Mouse (Mus musculus): ENCODE data around the gene Krt14.
"Not testable (repeated sequence)": the region's sequence is repeated elsewhere in the genome, so short reads cannot be mapped to it uniquely, and the experiment has no call there.

Krt14 gene

GRCm38 (mm10) chr11:100207498-100207897 lies at the start of gene Krt14:
Gene Krt14 (minus strand): TSS chr11:100207548.
- no peak for DNase-seq (ENCODE audit: low spot score)

- no peak for DNase-seq (ENCODE audit: low spot score)
These were observed 48.2 kb upstream of the Krt14 start for GRCm38 (mm10) chr11:100255514-100255913.

GRCm38 (mm10) chr11:100254360-100255090 lies 47.2 kb upstream of the Krt14 start:
- DNase-seq (ENCODE audit: low spot score), result no peak

DNA sequence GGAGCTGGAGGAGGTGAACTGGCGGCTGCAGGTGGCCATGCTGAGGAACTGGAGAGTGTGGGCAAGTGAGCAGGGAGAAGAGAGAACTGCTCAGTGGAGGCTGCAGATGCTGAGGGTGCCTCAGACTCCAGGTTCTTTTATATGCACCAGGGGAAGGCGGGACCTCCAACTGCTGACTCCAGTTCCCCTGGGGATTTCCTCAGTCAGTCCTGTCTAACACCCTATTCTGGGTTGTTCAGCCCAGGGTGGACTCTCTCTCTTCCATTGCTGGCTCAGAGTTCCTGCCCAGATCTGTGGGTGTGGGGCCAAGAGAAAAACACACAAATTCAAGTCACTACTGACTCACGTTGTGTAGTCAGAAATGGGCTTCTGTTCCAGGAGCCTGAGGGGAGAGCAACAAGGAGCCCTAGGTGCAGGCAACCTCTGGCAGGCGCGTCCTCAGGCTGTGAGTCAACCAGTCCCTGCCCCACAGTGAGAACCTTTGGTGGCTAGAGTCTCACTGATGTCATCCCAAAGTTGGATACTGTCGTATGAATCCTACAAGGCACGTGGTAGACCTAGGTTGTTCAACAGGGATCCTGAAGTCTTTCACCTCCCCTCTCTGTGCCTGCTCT lies 41.6 kb upstream of the Krt14 start, which contains the start of gene Krt16:
Krt16 (minus strand) TSS at position 51 of the 614 bp plus-strand sequence.
- DNase-seq (ENCODE audit: low spot score), result no peak

DNA sequence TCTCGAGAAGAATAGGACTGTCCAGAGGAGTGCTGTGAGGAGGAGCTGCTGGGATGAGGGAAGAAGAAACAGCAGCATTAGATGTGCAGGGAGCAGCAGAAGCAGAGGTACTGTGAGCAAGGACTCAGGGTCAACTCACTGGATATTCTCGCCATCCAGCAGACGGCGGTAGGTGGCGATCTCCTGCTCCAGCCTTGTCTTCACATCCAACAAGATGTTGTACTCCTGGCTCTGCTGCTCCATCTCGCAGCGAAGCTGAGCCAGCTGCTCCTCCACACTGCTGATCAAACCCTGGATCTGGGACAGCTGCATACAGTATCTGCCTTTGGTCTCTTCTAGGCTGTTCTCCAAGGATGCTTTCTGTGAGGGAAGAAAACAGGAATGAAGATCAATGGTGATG lies 39.1 kb upstream of the Krt14 start:
- DNase-seq (ENCODE audit: low spot score), result not testable (repeated sequence)

DNA sequence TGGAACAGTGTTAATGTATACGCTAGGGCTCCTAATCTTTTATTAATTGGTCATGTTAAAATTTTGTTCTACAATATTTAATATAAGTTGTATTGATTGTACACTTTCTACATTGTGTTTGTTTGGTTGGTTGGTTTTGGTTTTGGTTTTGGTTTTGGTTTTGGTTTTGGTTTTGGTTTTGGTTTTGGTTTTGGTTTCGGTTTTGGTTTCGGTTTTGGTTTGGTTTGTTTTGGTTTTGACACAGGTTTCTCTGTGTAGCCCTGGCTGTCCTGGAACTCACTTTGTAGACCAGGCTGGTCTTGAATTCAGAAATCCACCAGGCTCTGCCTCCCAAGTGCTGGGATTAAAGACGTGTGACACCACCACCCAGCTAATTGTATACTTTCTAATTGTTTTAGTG lies 32.9 kb upstream of the Krt14 start:
- not testable (repeated sequence) for DNase-seq (ENCODE audit: low spot score)

DNA sequence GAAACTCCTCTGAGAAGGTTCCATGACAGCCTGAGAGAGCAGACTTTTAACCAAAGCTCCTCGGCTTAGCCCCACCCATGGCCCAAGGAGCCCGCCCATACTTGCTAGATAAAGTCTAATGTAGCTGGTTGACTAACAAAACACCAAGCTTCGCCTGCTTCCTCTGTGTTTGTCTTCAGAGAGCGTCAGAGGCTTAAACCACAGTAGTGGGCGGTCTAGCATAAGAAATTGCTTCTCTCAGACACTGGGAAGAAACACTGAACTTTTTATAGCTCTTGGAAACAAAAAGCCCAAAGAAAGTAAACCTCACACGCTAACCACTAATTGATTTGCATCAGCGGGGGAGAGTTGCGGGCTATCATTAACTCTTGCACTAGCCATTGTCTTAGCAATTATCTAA lies 14.4 kb upstream of the Krt14 start:
- no peak for DNase-seq (ENCODE audit: low spot score)

DNA sequence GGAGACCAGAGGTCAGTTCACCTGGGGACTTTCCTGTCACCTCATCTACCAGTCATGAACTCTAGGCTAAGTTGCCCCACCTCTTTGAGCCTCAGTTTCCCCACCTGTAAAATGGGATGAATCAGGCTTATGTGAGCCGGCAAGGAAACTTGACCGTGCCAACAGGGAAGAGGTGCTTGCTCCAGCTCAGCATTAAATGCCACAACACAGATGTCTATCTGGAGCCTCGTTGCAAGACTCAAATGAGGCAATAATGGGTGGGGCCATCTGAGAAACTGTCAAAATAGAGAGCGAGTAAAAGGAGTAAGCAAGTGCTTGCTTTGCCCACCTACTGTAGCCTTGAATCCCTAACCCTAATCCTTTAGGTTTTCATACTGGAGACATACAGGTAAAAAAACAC lies 12.0 kb upstream of the Krt14 start:
- DNase-seq (ENCODE audit: low spot score), result no peak

- DNase-seq (ENCODE audit: low spot score), result no peak
These were observed 1.2 kb upstream of the Krt14 start for GRCm38 (mm10) chr11:100208542-100208941.

- peak; percentile 54 for DNase-seq (ENCODE audit: low spot score)
These were observed 3.9 kb downstream of the Krt14 start for GRCm38 (mm10) chr11:100203448-100203847.

DNA sequence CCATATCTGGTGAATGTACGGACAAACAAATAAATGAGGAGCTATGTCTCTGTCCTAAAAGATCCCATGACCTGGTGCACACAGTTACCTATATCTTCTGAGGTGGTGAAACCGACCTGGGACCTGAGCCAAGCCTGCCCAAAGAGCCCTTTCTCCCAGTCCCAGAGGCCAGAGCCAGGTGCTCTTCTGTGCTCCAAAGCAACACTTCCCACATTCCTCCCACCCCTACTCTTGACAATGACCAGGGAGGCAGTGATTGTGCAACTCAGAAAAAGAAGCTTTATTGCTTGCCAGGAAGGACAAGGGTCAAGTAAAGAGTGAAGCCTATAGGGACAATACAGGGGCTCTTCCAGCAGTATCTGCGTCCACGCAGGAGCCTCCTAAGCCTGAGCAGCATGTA lies 4.4 kb downstream of the Krt14 start:
- DNase-seq (ENCODE audit: low spot score), result no peak

DNA sequence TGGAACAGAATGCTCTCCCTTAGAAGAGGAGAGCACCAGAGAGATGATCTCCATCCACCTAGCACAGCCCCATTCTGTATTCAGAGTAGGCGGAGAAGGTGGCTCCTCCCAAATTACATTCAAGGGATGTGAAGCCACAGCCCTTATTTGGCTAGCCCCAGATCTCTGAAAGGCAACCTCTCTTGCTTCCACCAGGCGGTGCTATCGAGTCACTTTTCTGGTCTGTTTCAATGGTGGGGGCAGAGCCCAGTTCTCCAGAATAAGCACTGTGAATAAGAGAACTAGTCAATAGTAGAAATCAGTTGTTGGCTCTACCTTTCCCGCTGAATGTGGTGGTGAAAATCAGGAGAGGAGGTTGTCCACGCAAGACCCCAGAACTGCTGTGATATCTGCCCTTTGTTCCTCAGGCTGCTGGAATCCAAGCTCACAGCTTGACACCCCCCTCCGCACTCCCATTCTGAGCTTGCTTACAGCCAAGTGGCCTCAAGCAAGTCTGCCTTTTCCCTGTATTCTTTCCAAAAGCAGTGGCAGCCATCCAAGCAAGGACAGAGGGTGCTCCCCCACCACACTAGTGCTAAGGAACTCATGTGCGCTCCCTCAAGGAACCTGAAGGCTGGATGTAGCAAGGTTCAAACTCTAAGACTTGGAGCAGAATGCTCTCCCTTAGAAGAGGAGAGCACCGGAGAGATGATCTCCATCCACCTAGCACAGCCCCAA lies 7.1 kb downstream of the Krt14 start:
- DNase-seq (ENCODE audit: low spot score), result peak; percentile 29

GRCm38 (mm10) chr11:100198666-100199065 lies 8.7 kb downstream of the Krt14 start:
- no peak for DNase-seq (ENCODE audit: low spot score)

DNA sequence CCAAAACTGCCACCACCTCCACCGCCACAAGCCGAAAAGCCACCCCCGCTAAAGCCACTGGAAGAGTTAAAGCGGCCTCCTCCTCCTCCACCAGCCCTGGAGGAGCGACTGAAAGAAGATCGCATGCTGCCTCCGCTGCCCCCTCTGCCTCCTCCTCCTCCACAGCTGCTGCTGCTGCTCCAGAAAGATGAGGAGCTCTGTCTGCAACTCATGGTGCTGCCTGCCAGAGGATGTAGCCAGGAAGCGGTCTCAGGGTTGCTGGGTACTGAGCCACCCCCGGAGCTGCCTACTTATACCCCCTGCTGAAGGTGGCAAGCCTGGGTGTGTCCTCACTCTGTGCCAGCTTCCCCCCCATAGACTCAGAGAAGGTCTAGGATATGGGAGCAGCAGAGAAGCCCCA lies 14.4 kb downstream of the Krt14 start, which contains the start of gene Krt9:
Krt9 (minus strand) TSS at position 255 of the 400 bp plus-strand sequence.
- DNase-seq (ENCODE audit: low spot score), result no peak

DNA sequence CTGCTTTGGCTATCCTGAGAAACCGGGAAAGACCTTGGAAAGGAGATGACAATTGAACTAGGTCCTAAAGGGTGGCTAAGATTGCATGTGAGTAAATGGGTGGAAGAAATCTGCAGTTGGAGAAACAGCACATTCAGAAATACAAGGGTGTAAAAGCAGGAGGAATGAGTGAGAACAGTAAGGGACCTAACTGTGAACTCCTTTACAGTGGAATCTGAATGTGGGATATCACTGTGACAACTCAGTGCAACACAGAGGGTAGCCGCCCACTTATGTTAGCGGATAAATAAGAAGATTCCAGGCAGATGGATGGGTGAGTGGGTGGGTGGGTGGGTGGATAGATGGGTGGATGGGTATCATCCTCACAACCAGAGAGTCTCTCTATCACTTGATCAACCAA lies 15.5 kb downstream of the Krt14 start:
- DNase-seq (ENCODE audit: low spot score), result no peak

GRCm38 (mm10) chr11:100186736-100187135 lies 20.6 kb downstream of the Krt14 start:
- no peak for DNase-seq (ENCODE audit: low spot score)

DNA sequence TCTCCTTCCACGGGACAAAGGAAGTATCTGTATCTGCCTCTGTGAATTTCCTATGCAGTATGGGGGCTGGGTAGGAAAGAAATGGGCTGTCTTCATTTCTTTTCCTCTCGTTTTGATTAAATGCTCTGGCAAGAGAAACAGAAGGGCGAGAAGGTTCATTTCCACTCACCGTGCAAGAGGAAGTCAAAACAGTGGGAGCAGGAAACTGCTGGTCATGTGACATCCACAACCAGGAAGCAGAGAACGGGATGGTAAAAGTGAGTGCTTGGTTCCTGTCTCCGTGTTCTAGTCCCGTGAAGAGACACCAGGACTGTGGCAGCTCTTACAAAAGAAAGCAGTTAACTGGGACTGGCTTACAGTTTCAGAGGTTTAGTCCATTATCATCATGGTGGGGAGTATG lies 25.6 kb downstream of the Krt14 start:
- no peak for DNase-seq (ENCODE audit: low spot score)

DNA sequence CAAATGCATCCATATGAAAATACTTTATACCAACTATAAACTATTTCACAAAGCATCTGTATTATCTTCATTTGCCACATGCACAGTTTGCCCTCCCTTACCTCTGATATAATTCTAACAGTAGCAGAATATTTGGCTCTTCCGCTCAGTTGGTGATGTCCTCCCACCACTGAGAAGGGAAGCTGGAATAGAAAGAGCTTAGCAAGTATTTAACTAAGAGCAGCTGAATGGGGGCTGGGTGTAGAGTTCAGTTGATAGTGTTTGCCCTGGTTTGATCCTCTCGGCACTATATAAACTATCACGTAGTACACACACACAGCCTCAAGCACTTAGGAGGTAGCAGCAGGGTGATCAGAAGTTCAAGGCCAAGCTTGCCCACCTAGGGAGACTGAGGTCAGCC lies 28.1 kb downstream of the Krt14 start:
- no peak for DNase-seq (ENCODE audit: low spot score)

DNA sequence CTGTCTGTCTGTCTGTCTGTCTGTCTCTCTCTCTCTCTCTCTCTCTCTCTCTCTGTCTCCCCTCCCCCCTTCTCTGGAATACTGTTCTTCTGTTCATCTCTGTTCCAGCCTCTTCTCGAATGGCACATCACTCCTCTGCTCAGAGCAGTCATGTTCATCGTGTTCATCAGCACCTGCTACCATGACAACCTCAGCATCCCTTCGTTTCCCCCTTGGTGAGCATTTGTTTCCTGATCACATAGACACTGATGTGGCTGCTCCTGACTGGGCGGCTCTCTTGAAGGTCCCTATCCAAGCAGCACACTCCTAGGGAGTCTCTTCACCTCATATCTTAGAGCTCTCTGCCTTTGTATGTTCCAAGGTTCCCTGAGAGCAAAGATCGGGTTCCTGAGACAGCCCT lies 29.0 kb downstream of the Krt14 start:
- DNase-seq (ENCODE audit: low spot score), result no peak

DNA sequence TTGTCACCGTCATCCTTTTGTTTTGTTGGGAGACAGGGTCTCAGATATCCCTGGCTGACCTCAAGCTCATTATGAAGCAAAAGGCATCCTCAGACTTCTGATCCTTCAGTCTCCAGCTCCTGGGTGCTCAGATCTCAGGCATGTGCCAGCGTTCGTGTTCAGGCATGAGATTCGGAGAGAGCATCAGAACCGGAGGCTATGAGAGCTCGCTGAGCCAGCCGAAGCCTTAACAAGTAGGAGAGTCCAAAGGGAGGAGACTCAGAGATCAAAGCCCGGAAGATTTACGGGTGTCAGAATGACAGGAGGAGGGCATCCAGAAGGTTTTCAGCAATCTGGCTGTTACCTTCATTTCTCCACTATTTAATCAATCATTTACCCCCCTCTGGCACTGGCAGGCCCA lies 30.6 kb downstream of the Krt14 start:
- DNase-seq (ENCODE audit: low spot score), result no peak

GRCm38 (mm10) chr11:100168765-100169762 lies 38.3 kb downstream of the Krt14 start:
- peak; percentile 84 for DNase-seq (ENCODE audit: low spot score)

- DNase-seq (ENCODE audit: low spot score), result peak; percentile 71
These were observed 39.3 kb downstream of the Krt14 start for GRCm38 (mm10) chr11:100168071-100168470.

Data from ovary, postnatal 14 days (tissue).